Mouse (Mus musculus) gastrocnemius, adult 2 months (tissue): ENCODE results near the gene Sptbn1. TPM values are rescaled to one million over a fixed set of nuclear protein-coding genes. Genes with fewer than 3 reads are reported as not detected.
A peak's percentile ranks its signal among the peaks of the same experiment; 100 is the strongest.
"Not testable (repeated sequence)": the region's sequence is repeated elsewhere in the genome, so short reads cannot be mapped to it uniquely, and the experiment has no call there.

Experiments
- DNase-seq: peaks from one replicate; pipeline ENCODE4 v3.0.0; 2022
- H3K27ac ChIP-seq: fragments of 200-600 bp; 2 replicates; pipeline ENCODE4 v1.8.1; 2022; ENCODE audit warnings: mild to moderate bottlenecking
- H3K4me3 ChIP-seq: fragments of 200-600 bp; 2 replicates; pipeline ENCODE4 v1.8.1; 2022; ENCODE audit warnings: mild to moderate bottlenecking, moderate library complexity
- CTCF ChIP-seq: fragments of 200-600 bp; IDR thresholded peaks from 2 replicates; pipeline ENCODE4 v1.8.1; 2022; ENCODE audit warnings: antibody characterized with exemption, mild to moderate bottlenecking, moderate library complexity
- intact Hi-C: fragments of 180-260 bp; cut with DNase I; formaldehyde crosslinking; loops from one replicate; pipeline ENCODE4 v1.15.1; 2025
- total RNA-seq, 2 experiments: library from RNA; stranded (reverse); gene quantifications; 2 replicates each; pipeline ENCODE4 v1.2.3; 2021

The Sptbn1 gene
- total RNA-seq, 2 experiments from 2014 or later = 112 to 141 TPM

DNA sequence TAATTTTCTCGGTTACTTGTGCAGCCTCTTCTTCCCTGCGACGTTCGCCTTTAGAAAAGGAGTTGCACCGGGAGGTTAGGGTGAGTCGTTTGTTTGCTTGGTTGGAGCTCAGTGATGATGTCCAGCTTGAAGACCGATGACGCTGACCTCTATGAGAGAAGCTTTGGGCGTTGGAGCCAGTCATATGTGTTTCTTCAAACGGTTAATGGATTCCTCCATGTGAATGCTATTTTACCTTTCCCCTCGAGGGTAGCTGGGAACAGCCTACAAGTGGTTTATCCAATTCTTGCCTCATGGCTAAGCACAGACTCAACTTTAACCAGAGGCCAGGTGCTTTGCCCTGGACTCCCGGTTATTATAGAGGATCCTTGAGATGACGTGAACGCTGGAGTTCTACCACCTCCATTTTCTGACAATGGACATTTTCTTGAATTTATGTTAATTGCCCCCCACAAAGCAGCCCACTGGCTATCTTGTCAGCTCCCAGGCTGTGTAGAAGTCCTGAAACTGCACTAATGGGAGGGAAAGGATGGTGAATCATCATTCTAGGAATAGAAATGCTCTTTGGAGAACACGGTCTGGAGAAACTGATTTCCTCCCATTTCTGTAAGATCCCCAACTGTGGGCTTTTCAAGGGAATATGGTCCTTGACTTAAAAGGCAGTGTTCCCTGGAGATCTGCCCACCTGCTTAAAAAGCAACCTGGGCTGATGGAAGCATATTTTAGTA, 837 bp upstream of the Sptbn1 start:
- no peak for TF ChIP-seq CTCF
- DNase-seq = no peak
- Histone ChIP-seq H3K27ac (peak overlapping the region; percentile 97), H3K4me3 (peak overlapping the region; percentile 99)
- intact Hi-C loops = loop anchor here (5.0 to 10.0 kb wide), 3 partner anchors 98 to 248 kb away; no protein-coding TSS in a partner anchor

DNA sequence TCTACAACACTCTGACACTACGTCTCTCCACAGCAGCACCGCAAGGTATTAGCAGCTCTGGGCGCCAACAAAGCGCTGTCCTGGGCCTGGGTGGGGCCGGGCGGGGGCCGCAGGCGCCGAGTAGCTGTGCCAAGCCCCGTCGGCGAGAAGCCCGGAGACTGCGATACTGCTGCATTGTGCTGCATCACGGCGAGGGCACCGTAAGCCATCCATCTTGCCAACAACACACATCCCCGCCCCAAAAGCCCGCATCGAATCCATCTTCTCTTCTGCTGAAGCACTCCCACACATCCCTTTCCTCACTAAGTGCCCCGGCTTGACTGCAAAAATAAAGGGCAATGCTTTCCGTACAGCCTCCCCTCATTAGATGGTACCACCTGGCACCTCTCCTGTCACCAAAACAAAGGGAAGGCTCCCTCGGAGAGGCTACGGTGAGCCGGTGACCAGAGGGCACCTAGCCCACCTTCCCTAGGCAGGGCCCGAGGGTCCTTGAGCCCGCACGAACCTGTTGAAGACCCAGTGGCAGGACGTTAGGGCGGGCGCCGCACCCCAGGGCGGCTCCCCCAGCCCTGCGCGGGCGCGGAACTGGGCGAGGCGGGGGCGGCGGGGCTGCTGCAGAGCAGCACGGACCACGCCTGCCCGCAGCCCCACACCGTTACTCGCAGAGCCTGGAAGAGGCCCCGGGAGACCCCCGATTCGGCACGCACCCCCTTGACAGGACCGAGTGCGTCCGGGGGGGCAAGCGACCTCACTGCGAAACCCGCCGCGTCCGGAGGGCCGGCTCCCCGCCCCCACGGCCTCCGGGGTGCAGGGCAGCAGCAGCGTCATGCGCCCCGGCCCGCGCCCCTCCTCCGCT, 711 bp downstream of the Sptbn1 start:
- no peak for TF ChIP-seq CTCF
- intact Hi-C loops = loop anchor here (5.0 to 10.0 kb wide), 3 partner anchors 100 to 250 kb away; no protein-coding TSS in a partner anchor
- peak; percentile 77 for DNase-seq
- H3K4me3 ChIP-seq = peak overlapping the region; percentile 99
- H3K27ac ChIP-seq = peak overlapping the region; percentile 97

DNA sequence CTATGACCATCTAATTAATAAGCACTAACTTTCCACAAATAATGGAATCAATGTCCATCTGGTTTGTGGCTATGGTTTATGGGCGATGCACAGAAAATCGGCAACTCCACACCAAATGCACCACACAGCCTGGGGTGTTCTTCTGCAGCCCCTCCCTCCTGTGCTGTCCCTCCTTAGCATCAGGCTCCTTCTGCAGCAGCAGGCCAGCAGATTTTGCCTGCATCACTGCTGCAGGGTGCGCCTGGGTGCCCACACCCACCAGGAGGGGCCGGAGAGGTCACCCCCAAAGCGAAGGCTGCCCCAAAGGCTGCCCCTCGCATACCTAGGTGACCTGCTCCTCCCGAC, 1.3 kb downstream of the Sptbn1 start:
- peak overlapping the region; percentile 99 for H3K4me3 ChIP-seq
- intact Hi-C loops = loop anchor here (5.0 to 10.0 kb wide), 3 partner anchors 101 to 251 kb away; no protein-coding TSS in a partner anchor
- no peak for TF ChIP-seq CTCF
- peak overlapping the region; percentile 97 for H3K27ac ChIP-seq
- DNase-seq = no peak

DNA sequence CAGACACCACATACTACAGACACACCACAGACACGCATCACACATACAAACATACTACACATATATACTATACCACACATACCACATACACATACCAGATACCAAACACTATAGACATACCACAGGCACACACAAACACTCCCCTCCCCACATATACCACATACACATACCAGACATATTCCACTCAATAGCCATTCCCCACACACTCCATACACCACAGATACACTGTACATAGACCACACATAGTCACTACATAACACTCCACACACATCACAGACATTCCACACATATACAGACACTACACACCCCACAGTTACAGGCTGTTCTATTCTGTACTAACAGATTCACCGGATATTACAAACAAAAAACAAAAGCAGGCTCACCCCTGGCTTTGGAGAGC, 2.3 kb downstream of the Sptbn1 start:
- no peak for TF ChIP-seq CTCF
- Histone ChIP-seq H3K27ac (peak overlapping the region; percentile 97), H3K4me3 (peak overlapping the region; percentile 99)
- intact Hi-C loops = loop anchor here (5.0 to 10.0 kb wide), 3 partner anchors 101 to 252 kb away; no protein-coding TSS in a partner anchor
- no peak for DNase-seq

DNA sequence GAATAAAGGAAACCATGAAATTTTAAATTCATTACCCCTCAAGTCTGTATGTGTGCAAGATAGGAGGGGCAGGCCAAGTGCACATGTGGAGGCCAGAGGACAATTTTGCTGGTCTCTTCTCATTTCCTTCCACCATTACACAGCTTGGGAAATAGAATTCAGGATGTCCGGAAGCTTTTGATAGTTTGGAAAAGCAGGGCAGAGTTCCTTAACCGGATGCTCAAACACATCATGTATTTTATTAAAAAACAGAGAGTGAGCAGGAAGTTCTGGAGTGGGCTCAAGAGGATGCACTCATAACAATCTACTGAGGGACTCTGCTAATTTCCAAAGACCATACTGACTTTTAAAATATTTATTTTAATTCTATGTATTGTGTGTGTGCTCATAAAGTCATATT, 4.3 kb downstream of the Sptbn1 start:
- H3K27ac ChIP-seq = peak overlapping the region; percentile 97
- no peak for TF ChIP-seq CTCF
- intact Hi-C loops = loop anchor here (10.0 kb wide), 1 partner anchor 99 kb away; no protein-coding TSS in a partner anchor
- DNase-seq = no peak
- peak overlapping the region; percentile 99 for H3K4me3 ChIP-seq

DNA sequence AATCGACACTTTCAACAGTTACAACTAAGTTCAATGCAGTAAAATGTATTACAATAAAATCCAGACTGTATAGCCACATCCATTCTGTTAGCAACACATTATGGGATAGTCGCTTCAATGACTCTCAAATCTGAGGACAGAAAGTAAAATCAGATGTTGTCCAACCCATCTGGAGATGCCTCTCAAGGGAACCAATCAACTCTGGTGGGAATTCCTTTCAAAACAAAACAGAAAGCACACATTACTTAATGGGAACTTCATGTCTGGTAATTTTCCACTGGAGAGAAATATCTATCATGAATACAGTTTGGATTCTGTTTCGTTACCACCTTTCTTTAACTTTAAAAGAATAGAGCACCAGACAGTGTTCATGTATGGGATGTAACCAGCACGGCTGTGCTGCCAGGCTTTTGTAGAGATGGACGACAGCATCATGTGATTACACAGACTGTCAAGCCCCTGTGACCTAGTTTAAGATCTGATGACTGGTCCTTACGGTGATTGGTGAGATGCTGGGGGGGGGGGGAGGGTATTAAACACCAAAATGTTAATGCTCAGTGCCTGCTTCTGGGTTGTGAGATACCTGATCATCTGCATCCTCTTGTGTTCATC, 9.1 kb downstream of the Sptbn1 start:
- H3K27ac ChIP-seq = peak overlapping the region; percentile 66
- intact Hi-C loops = no loop called here

DNA sequence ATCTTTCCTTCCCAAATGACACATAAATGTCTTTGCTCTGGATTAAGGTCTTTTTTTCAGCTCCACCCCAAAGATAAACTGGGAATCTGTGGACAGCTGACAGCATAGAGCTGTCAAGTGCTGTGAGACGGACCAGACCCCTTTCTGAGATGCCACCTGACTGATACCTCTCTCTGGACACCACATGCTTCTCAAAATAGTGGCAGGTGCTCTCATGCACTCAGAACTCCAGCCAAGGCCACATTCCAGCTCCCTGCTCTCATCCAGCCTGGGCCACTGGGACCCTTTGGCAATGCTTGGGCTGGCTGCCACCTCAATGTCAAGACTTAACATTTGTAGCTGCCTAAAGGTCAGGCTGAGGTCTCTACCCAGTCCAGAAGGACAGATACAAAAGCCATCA, 10.2 kb downstream of the Sptbn1 start:
- DNase-seq = peak; percentile 61
- H3K4me3 ChIP-seq = peak overlapping the region; percentile 41
- no peak for TF ChIP-seq CTCF
- H3K27ac ChIP-seq = peak overlapping the region; percentile 66
- intact Hi-C loops = no loop called here

More for the DNA sequence above, 9.1 kb downstream of the Sptbn1 start:
- DNase-seq = no peak
- peak overlapping the region; percentile 41 for H3K4me3 ChIP-seq
- no peak for TF ChIP-seq CTCF

DNA sequence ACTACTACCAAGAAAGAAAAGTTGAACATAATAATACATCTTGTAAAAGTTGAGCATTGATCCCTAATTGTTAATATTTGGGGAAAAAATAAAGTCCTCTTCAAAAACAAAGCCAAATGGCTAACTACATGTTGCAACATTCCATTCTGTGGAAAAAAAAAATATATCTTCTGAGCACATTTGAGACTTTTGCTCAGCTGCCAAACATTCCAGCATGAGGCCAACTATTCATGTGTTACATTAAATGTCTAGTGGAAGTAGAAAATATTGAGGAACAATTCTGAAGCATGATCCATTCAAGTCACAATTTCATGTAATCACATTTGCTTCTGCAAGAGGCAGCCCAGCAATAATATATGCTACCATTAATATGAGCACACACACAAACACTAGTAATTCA, 10.9 kb downstream of the Sptbn1 start:
- Histone ChIP-seq H3K27ac (peak overlapping the region; percentile 66; the same call in 1 of the 2 replicates), H3K4me3 (peak overlapping the region; percentile 37; the same call in 1 of the 2 replicates)
- no peak for DNase-seq
- intact Hi-C loops = no loop called here
- TF ChIP-seq CTCF = no peak

DNA sequence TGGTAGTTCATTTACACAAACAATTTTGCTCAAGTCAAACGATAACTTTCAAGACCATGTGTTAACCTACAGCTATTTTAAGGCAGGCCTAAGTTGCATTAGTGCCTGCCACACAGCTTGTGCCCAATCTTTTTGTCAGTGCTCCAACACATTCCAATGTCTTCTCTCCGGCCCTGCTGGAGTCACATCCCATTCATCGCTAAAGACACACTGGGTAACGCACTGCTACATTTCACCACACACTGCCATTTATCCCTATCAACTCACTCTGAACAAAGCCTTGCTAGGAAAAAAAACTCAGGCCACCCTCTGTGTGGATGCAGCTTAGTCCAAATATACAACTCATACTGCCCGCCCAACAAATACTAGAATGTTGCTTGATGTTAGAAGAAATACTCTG, 11.5 kb downstream of the Sptbn1 start:
- DNase-seq = no peak
- H3K27ac ChIP-seq = peak overlapping the region; percentile 55

DNA sequence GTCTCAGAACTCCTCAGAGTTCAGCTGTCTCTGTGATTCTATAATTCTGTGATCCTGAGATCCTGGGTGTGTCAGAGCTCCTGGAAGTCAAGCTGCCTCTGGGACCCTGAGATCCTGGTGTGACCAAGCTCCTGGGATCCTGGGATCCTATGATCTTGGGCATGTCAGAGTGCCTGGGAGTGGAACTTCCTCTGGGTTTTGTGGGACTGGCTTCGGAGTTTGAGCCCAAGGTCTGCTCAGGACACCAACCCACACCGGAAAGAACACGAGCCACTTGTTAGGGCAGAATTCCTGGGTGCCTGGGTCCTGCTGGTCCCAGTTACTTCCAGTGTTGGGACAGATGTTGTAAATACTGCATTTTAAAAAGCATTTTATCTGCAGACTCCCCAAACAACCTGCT, 12.8 kb downstream of the Sptbn1 start:
- H3K4me3 ChIP-seq = peak overlapping the region; percentile 4; the same call in 1 of the 2 replicates
- H3K27ac ChIP-seq = peak overlapping the region; percentile 31
- intact Hi-C loops, DNase-seq: not testable (repeated sequence)

More for the DNA sequence above, 11.5 kb downstream of the Sptbn1 start:
- intact Hi-C loops = no loop called here
- no peak for TF ChIP-seq CTCF
- peak overlapping the region; percentile 37 for H3K4me3 ChIP-seq

DNA sequence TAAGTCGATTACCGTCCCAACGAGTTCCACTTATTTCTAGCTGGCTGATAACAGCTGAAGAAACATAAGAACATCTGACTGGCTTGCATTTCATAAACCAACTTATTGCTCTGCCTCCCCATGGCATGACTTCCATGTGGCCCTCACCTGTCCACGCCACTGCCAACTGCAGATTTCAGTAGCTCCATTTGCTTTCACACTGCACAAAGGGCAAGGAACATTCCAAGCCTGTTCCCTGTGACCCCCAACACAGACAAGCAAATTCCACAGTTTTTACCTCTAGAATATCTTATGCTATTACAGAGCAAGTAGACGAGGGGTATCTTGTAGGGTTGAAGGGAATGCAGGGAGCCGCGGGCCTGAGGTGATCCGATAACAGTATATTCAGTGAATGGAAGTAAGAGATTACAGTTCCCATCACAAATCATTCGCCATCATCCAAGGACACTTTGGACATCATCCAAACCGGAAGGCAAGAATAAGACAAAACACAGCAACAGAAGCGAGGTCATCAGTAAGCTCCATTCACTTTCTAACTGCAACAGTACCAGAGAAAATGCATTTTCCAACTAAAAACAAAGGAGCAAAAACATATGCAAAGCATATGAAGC, 16.6 kb downstream of the Sptbn1 start:
- Histone ChIP-seq H3K27ac (no peak overlapping the region; the same call in 1 of the 2 replicates), H3K4me3 (peak overlapping the region; percentile 4)
- no peak for TF ChIP-seq CTCF
- intact Hi-C loops = no loop called here
- DNase-seq = no peak

DNA sequence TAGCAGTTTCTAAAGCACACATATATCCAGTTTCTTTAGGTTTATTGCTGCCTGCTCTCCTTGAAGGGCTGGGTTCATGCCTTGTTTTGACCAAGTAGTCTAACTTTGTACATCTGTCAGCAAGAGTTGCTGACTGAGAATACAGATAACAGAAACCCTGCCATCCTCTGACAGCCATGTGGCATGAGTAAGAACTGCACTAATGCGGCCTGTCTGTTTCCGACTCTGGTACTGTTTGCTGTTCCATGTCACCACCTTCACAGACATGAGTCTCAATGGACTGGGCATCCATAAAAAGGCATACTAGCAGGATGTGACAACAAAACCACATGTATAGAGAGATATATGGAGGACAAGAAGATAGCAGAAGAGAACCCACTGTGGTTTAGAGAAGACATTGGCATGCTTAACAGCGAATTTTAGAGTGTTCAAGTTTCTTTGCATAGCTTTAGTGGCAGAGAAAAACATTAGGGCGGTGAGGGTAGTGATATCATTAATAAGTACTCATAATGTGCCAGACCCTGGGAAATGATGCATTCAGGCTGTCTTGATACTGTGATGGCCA, 18.4 kb downstream of the Sptbn1 start:
- Histone ChIP-seq H3K4me3 (peak overlapping the region; percentile 28), H3K27ac (no peak overlapping the region)
- no peak for DNase-seq
- TF ChIP-seq CTCF = no peak
- intact Hi-C loops = no loop called here
